Mouse (Mus musculus) lung, adult 2 months (tissue): ENCODE data around the gene Smyd2.

Experiments used
- CTCF ChIP-seq: fragments of 200-500 bp; IDR thresholded peaks from 2 replicates; pipeline ENCODE4 v1.5.1; 2011; ENCODE audit warnings: mild to moderate bottlenecking, low read length, control low read depth; ENCODE audit not compliant: insufficient read depth
- POLR2A ChIP-seq: fragments of 200-500 bp; IDR thresholded peaks from 2 replicates; pipeline ENCODE4 v1.6.1; 2011; ENCODE audit warnings: low read depth, mild to moderate bottlenecking, control low read depth, low read length, borderline replicate concordance; ENCODE audit errors: extremely low read depth

DNA sequence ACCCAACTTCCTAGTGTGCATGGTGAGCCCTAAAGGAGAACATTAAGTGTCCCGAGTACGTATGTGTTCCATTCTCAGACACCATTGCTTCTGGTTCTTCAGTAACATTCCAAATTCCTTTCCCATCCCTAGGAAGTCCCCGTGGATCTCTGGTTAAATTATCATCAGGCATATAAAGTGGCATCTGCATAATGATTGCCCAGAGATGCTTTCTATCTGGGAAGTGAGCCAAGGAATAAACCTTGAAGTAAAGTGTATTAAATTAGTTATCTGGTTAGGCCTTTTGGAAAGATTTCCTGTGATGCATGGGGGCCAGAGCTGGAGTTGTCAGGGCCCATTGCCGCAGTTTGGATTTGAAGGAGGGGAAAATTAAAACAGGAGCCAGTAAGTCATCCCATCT lies 50.1 kb downstream of the Smyd2 start:
- no peak for TF ChIP-seq CTCF
- no peak for TF ChIP-seq POLR2A
